Mouse (Mus musculus): ENCODE measurements at regions not wholly inside any gene's neighbourhood (a gene's known extent, or its start where the extent isn't known, plus 50 kb on each side); places are given as distances from the start of the nearest gene placed in this dataset.
A peak's percentile ranks its signal among the peaks of the same experiment; 100 is the strongest.

DNA sequence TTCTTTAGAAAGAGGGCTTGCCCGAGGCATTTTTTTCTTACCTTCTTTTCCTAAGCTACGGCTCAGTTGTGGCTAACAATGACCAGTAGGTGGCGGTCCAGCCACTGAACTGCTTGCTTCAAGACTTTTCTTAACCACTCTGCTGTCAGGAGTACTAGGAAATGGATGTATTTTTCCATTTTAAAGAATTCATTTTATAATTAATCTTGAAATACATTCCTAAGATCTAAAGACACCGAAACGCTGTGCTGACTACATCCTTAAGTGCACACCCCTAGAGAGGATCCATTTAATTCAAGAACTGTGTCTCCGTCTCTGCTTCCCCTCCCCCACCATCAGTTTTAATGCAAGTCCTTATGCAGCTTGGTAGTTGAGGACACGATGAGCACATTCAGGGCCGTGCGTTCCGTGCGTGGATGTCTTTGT, 278.9 kb downstream of the Lnpk start:
- no peak for TF ChIP-seq POLR2A (IDR thresholded peaks at IDR 0.05; ENCODE audit: low read depth, low read length)
- peak; percentile 2; the same call in 1 of the 2 replicates for TF ChIP-seq CTCF (IDR thresholded peaks at IDR 0.05; ENCODE audit: extremely low read depth, insufficient read depth, insufficient read length, insufficient replicate concordance)
